Mouse (Mus musculus) G1E-ER4 (cell line): ENCODE data around the gene Senp3. TPM values are rescaled to one million over a fixed set of nuclear protein-coding genes. Genes with fewer than 3 reads are reported as not detected.

Experiments
- GATA1 ChIP-seq: IDR thresholded peaks from one replicate; pipeline ENCODE4 v1.8.0; 2012; ENCODE audit warnings: low read length, inconsistent platforms
- polyA plus RNA-seq: library from polyadenylated mRNA; stranded (reverse); fragments of >175 nt; gene quantifications from 2 replicates; pipeline ENCODE4 v1.2.3, GENCODE M21; 2012

Gene Senp3
- 117 and 153 TPM in 2 replicates for polyA plus RNA-seq

DNA sequence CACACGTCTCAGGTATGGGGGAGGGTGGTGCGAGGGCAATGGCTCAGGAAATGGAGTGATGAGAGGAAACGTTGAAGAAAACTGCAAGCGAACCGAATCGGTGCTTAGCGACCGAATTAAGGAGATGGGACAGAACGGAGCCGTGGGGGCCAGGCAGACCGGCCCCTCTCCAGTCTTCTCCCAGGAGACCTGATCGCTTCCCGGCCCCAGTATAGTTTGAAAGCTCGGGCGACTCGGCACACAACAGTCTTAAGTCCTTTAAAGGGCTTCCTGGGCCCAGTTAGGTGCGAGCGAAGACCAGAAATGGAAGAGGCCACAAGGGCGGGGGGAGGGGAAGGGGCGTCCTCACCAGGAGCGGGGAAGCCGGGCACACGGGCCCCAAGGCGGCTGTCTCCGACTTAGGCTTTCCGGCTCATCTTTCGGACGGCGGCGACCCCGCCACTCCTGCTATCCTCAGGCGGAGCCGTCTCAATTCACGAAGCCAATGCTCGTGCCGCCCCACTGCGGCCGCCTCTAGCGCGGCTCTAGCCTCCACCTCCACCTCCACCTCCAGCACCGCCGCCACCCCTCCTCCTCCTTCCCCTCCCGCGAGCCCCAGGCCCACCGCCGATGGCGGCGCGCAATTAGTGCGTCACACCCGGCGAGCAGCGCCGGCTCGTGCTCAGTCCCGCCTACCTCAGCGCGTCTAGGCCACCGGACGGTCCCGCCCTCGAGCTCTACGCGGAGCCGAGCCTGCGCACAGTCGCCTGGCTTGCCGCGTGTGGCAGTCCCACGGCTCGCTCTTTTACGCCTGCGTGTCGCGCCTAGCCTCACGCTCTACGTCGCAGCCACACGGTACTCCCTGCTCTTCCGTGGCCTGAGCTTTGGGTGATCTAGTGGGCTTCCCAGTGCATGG is at the start of gene Senp3:
Gene Senp3, minus strand, starts transcription at position 771 of the 895 bp plus-strand sequence.
- TF ChIP-seq GATA1: no peak

DNA sequence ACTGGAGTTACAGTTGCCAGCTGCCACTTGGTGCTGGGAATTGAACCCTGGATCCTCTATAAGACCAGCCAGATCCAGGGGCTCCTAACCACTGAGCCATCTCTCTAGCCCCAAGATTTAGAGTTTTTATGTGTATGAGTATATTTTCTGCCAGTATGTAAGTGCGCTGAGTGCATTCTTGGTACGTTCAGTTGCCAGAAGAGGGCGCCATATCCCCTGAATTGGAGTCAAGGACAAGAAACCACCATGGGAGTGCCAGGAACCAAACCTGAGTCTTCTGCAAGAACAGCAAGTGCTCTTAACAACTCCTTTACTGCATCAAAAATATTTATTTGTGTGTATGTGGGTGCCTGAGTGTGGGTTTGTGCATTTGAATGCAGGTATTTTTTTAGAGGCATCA is 47.2 kb upstream of the Senp3 start:
- TF ChIP-seq GATA1: no peak

DNA sequence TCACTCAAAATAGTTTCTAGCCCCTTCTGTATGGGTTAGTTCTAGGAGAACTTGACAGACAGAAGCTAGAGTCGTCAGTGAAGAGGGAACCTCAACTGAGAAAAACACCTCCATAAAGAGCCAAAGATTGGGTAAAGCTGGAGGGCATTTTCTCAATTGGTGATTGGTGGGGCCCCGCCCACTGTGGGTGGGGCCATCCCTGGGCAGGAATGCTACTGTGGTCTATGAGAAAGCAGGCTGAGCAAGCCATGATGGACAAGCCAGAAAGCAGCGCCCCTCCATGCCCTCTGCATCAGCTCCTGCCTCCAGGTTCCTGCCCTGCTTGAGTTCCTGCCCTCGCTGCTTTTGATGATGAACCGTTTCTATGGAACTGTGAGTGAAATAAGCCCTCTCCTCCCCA is 44.1 kb upstream of the Senp3 start:
- TF ChIP-seq GATA1: no peak

DNA sequence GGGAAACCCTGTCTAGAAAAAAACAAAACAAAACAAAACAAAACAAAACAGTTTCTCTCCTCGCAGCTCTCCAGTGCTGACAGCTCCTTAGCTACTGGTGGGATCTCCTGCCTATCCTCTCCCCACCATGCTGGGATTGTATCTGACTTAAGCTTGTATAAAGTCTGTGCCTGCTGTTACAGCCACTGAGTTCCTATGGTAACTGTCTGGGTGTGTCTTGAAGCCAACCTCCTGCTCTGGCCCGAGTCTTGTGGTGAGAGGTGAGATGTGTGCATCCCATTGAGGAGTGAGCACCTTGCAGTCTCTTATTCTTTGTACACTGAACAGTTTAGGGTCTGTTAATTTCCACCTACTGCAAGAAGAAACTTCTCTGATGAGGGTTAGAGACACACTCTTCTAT is 41.2 kb upstream of the Senp3 start:
- TF ChIP-seq GATA1: no peak

DNA sequence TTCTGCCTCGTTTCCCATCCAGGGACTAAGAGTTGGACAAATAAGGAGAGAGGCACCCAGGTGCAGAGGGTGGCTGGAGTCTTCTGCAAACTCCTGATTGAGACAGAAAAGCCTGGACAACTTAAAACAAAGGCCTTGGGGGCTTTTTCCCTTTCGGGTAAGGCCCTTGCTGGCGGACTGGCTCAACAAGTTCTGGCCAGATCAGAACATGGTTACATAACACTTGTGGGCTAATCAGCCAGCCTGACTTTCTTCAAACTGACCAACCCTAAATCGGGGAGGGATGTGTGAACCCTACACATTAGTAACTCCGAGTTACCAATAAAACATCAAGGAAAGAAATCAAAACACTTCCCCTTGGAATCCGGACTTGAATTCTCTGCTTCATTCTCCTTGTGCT is 39.0 kb upstream of the Senp3 start:
- no peak for TF ChIP-seq GATA1

DNA sequence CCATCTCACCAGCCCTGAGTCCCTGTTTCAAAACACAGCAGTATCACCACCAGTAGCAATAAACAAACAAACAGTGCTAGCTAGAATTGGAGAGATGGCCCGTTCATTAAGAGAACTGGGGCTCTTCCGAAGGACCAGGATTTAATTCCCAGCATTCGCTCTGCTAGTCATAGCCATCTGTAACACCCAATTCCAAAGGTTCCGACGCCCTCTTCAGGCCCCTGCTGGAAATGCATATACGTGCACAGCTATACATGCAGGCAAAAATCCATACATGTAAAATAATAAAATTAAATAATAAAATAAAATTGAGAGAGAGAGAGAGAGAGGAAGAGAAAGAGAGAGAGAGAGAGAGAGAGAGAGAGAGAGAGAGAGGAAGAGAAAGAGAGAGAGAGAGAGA is 37.5 kb upstream of the Senp3 start:
- TF ChIP-seq GATA1: no peak

DNA sequence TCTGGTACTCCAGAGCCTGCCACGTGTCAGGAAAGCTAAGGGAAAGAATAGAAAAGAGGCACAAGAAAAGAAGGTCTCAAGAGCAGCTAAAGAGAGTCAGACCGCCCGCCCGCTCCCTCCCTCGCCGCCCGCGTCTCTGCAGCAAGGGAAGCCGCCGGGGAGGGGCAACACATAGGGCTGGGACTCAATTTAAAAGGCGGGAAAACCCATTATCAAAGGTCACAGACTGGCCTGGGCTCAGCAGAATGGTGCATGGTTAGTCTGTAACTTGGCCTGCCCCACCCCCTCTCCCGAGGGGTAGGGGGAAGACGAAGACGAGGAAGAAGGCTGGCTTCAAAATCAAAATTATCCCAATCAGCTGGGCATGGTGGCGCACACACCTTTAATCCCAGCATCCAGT is 36.8 kb upstream of the Senp3 start:
- no peak for TF ChIP-seq GATA1

DNA sequence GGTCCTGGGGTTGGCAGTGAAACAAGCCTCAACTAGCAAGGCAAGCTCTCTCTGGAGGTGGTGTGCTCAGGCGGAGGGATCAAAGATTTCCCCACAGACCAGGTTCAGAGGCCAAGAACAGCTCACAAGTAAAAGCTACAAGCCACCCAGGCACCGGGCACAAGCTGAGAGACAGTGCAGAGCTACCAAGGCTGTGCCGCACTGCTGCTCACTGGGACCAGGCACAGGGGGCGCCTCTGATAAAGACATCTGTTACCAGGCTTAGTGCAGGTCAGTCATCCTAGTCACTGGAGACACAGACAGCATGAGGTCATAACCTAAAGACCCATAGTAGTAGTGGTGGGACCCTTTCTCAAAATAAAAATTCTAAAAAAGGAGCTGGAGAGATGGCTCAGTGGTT is 35.1 kb upstream of the Senp3 start:
- no peak for TF ChIP-seq GATA1

DNA sequence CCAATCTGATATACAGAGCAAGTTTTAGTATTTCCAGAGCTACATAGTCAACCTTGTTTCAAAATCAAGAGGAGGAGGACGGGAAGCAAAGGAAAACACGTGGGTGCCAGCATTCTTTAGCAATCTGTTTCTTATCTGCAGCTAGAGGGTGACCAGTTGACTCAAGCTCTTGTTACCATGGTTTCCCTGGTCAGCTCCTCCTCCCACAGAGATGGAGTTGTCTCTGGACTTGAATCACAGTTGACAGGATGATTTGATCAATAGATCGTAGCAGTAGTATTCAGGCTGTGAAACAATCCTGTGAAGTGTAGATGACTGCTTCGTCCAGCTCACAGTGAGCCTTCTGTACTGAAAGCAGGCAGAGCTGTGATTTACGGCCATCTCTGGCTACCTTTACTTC is 34.0 kb upstream of the Senp3 start:
- no peak for TF ChIP-seq GATA1

DNA sequence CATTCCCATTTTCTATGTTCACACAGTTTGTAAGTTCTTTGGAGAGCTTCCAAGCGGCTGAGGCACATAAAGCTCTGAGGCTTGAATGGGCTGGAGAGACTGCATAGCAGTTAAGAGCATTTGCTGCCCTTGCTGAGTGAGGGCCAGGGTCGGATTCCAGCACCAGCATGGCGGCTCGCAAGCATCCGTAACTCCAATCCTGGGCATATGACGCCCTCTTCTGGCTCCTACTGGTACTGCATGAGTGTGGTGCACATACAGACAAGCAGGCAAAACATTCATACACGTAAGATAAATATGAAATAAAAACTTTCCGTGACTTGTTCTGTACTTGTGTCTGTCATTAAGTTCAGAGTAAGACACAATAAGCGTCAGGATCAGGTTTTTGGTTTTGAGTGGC is 33.6 kb upstream of the Senp3 start:
- no peak for TF ChIP-seq GATA1

DNA sequence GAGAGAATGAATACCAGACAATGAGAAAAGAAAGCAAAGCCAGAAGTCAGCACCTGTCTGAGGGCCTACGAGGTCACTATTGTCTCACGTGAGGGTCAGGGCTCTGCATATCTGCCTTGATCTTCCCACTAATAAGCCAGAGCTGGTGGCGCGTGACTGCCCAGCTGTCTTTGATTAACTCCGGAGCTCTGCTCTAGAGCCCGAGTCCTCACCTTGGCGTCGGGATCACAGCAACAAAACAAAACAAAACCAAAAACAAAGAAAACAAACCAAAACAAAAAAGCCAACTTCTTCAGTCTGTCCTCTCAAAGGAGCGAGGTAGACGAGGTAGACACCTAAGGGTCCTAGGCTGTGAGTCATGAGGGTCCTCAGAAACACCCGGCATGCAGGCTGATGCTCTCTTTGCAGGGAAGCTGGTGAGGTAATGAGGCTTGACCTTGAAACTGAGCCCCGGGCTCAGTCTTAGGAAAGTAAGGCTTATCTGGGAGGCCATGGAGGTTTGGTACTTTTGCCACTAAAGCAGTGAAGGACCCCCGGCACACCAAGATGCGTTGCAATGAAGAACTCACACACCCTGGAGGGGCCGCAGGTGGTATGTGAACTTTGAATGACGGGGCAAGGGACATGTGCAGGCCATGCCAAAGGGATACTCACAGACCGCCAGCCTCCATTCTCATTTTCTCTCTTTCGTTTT is 32.9 kb upstream of the Senp3 start:
- no peak for TF ChIP-seq GATA1

DNA sequence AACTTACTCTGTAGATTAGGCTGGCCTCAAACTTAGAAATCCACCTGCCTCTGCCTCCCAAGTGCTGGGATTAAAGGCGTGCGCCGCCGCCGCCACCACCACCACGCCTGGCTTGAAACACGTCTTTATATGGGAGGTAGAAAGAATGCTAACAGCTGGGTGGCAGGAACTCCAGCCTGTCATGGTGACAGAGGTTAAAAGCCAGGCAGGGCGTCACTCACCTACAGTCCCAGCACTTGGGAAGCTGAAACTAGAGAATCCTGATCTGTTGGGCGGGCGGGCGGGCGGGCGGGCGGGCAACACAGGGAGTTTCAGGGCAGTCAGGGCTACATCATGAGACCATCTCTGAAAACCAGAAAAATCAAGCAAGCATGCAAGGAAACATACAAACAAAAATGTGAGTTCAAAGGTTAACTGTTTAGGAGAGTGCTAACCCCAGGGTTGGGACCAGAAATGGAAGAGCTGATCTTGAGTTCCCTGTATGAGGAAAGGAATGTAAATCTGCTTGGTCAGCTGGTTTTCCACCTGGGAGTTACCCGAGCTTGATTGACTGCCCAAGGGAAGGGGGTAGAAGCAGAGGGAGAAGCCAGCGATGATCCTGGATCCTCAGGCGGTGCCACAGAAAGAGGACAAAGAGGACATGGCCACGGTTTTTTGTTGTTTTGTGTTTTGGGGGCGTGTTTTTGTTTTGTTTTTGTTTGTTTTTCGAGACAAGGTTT is 31.2 kb upstream of the Senp3 start:
- TF ChIP-seq GATA1: no peak

DNA sequence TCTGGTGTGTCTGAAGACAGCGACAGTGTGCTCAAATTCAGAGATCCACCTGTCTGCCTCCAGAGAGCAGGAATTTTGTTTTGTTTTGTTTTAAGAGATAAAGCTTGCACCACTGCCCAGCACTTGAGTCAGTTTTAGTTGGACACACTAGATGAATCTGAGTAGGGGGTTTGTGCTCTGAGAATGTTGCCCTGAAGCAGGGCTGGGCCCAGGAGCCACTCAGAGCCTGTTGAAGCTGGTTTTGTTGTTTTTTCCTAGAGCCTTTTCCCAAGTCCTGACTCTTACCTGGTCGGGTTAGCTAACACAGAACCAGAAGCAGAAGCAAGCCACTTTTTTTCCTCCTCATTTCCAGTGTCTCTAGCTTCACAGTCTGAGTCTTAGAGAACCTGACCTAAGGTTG is 29.2 kb upstream of the Senp3 start:
- TF ChIP-seq GATA1: no peak

DNA sequence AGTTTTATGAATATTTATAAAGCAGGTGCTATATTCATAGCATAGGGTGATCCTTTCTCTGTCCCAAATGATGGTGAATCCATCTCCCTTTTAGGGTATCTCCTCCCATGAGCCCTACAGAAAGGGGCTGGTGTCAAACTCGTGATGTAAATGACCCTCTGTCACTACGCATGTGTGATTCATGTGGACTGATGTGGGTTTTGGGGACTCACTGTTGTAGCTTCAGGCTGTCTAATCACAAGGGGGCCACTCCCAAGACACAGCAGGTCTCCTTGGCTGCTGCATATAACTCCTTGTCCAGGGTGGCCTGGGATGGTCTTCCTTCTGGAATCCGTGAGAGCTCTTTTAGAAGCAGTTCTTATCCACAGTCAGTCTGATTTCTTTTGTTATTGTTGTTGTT is 28.6 kb upstream of the Senp3 start:
- TF ChIP-seq GATA1: no peak

DNA sequence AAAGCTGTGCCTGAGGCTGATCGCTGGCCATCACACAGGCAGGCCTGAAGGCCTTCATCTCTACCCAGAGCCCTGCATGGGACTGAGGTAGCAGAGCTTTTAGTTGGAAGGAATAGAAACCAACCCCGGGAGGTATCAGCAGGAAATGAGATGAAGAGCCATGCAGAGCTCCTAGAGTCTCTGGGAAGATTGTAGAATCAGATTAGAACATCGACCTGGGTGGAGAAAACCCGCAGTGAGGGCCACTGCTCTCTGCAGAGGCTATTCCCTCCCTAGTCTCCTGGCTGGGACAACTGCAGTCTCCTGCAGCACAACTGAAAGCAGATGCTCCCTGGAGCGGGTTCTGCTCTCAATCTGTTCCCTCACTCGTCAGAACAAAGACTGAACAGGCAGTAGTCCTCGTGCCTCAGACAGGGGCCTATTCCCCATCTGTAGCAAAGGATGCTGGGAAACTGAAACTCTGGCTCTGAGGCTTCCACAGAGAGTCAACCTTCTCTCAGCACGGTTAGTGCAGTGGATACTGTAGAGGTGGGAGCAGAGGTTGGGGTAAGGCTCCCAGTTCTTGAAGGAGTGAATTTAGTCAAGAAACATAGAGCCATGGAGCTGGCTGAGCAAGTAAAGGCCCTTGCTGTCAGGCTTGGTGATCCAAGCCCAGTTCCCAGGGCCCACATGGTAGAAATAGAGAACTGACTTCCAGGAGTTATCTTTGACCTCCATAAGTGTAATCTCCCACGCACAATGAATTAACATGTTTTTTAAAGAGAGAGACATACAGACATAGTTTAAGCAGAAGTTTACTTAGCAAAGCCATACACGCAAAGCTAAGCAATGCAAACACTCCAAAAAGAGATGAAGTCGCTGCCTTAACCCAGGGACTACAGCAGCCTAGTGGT is 27.9 kb upstream of the Senp3 start:
- no peak for TF ChIP-seq GATA1
